Mouse (Mus musculus) stomach, embryonic 15.5 days (tissue): ENCODE measurements around the gene Pcgf2. TPM values are rescaled to one million over a fixed set of nuclear protein-coding genes. Genes with fewer than 3 reads are reported as not detected.
"Not testable (repeated sequence)": the region's sequence is repeated elsewhere in the genome, so short reads cannot be mapped to it uniquely, and the experiment has no call there.

Experiments
- ATAC-seq: fragments of 200-750 bp; cut with Nextera tagmentation; 2 replicates; pipeline ENCODE4 v1.8.0; 2017; ENCODE audit warnings: low read depth, moderate number of reproducible peaks, moderate TSS enrichment; ENCODE audit not compliant: insufficient read depth, low FRiP score
- H3K27ac ChIP-seq: fragments of 300-500 bp; sonication (generic); 2 replicates; pipeline ENCODE4 v1.5.1; 2015; ENCODE audit warnings: mild to moderate bottlenecking, inconsistent platforms
- H3K27me3 ChIP-seq: fragments of 300-500 bp; sonication (generic); replicated peaks from 2 replicates; pipeline ENCODE4 v1.6.1; 2015; ENCODE audit warnings: inconsistent platforms
- H3K36me3 ChIP-seq: fragments of 300-500 bp; sonication (generic); 2 replicates; pipeline ENCODE4 v1.6.1; 2015; ENCODE audit warnings: inconsistent platforms
- H3K4me1 ChIP-seq: fragments of 300-500 bp; sonication (generic); 2 replicates; pipeline ENCODE4 v1.6.1; 2015; ENCODE audit warnings: inconsistent platforms
- H3K4me2 ChIP-seq: fragments of 300-500 bp; sonication (generic); 2 replicates; pipeline ENCODE4 v1.6.1; 2015; ENCODE audit warnings: mild to moderate bottlenecking, inconsistent platforms
- H3K4me3 ChIP-seq: fragments of 300-500 bp; sonication (generic); replicated peaks from 2 replicates; pipeline ENCODE4 v1.5.1; 2015; ENCODE audit warnings: inconsistent platforms
- H3K9ac ChIP-seq: fragments of 300-500 bp; sonication (generic); 2 replicates; pipeline ENCODE4 v1.6.1; 2015; ENCODE audit warnings: inconsistent platforms
- H3K9me3 ChIP-seq: fragments of 300-500 bp; sonication (generic); 2 replicates; pipeline ENCODE4 v1.6.1; 2016; ENCODE audit warnings: inconsistent platforms
- WGBS: fragments of 180-500 bp; shearing (Covaris S2); methylation state at CpG from one replicate; pipeline ENCODE4 v1.1.7; 2015; 5-methylcytosine and 5-hydroxymethylcytosine counted together
- polyA plus RNA-seq: library from polyadenylated mRNA; unstranded; fragments of >200 nt; fragmentation: Nextera tagmentation; extraction: Ambion mirVana; gene quantifications from 2 replicates; pipeline ENCODE4 v1.2.1, GENCODE M21; 2015

Gene Pcgf2
- polyA plus RNA-seq, 1 experiment from 2014 or later, result 12.1 TPM

DNA sequence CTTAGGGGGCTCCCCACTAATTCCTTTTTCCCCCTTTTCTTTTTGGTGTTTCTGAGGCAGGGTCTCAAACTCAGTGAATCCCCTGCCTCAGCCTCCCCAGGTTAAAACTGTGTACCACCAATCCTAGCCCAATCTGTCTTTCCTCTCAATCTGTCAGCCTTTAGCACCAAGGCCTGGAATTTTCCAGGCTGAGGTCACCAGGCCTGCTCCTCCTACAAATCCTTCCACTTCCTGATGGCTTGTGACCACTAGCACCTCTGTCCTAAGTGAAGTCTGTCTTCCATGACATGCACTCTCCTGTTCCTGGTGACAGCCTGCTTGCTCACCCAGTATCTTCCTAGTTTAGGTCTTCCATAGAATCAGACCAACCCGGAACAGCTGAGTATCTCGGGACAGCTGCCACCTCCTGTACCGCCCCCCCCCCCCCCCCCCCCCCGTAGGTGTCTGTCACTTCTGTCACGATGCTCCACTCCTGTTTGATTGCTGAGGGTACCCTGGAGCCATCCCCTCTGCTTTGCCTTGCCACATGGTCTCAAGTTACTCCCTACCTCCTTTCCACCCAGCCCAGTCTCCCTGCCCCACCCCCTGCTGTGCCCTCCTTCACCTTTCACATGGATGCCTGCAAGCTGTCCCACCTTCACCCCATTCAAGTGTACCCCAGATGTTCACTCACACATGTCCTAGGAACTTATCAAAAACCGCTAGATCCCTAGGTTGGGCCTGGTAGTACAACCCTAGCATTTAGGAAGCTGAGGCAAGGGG, 42.9 kb downstream of the Pcgf2 start:
- ATAC-seq, result no peak
- 42% methylated on average over 4 of the region's 6 CpGs for WGBS
- no peaks in the 10 kb centered on the region for H3K36me3 ChIP-seq
- no peak overlapping the region for H3K27ac ChIP-seq
- H3K9me3 ChIP-seq, result no peaks in the 10 kb centered on the region
- no peak overlapping the region for H3K4me2 ChIP-seq
- no peak overlapping the region for H3K4me3 ChIP-seq
- peaks cover 10% of the 10 kb centered on the region; the same call in 1 of the 2 replicates for H3K27me3 ChIP-seq
- no peak overlapping the region for H3K9ac ChIP-seq
- H3K4me1 ChIP-seq, result peaks cover 27% of the 10 kb centered on the region

- Histone ChIP-seq H3K27me3 (peaks cover under 1% of the 10 kb centered on the region; the same call in 1 of the 2 replicates), H3K4me3 (no peak overlapping the region), H3K36me3 (no peaks in the 10 kb centered on the region), H3K9ac (no peak overlapping the region), H3K4me1 (peaks cover 18% of the 10 kb centered on the region), H3K4me2 (no peak overlapping the region), H3K27ac (no peak overlapping the region), H3K9me3 (no peaks in the 10 kb centered on the region)
- ATAC-seq, result no peak
- 79% methylated on average over 14 of the region's 14 CpGs for WGBS
Measured at GRCm38 (mm10) chr11:97656269-97656971, 43.9 kb downstream of the Pcgf2 start.

GRCm38 (mm10) chr11:97654210-97654609, 46.1 kb downstream of the Pcgf2 start:
- H3K36me3 ChIP-seq, result no peaks in the 10 kb centered on the region
- no peak overlapping the region for H3K27ac ChIP-seq
- no peak overlapping the region for H3K4me2 ChIP-seq
- no peaks in the 10 kb centered on the region for H3K9me3 ChIP-seq
- H3K4me3 ChIP-seq, result no peak overlapping the region
- WGBS, result 90% methylated on average over 2 of the region's 2 CpGs
- ATAC-seq, result no peak
- H3K9ac ChIP-seq, result no peak overlapping the region
- H3K27me3 ChIP-seq, result no peaks in the 10 kb centered on the region
- 0 out of 2 replicates have a peak, but pooled peaks cover 3% of the 10 kb centered on the region for H3K4me1 ChIP-seq

- H3K9me3 ChIP-seq, H3K9ac ChIP-seq, H3K27me3 ChIP-seq, ATAC-seq, H3K4me1 ChIP-seq, H3K36me3 ChIP-seq, H3K4me2 ChIP-seq, H3K27ac ChIP-seq, H3K4me3 ChIP-seq: not testable (repeated sequence)
- 89% methylated on average over 11 of the region's 11 CpGs for WGBS
Measured at GRCm38 (mm10) chr11:97653376-97653775, 46.9 kb downstream of the Pcgf2 start.

DNA sequence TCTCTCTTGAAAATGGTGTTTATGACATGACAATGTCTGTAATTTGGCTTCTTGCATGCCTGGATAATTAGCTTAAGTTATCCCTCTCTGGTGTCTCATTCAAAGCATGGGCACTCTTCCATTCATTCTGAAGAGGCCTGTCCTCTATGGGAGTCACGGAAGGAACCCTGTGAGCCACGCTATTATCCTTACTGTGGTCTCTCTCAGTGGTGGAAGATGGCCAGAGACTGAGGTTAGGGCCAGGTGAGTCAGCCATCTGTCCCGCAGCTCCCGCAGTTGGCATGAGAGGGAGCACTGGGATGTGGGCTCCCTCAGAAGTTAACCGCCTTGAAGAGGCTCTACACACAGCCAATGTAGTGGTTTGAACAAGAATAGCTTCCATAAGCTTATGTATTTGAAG, 50.0 kb downstream of the Pcgf2 start:
- H3K9me3 ChIP-seq, result no peaks in the 10 kb centered on the region
- H3K4me2 ChIP-seq, result no peak overlapping the region
- no peak overlapping the region for H3K27ac ChIP-seq
- no peak for ATAC-seq
- H3K36me3 ChIP-seq, result no peaks in the 10 kb centered on the region
- 68% methylated on average over 5 of the region's 5 CpGs for WGBS
- no peaks in the 10 kb centered on the region for H3K27me3 ChIP-seq
- no peak overlapping the region for H3K4me3 ChIP-seq
- H3K4me1 ChIP-seq, result no peaks in the 10 kb centered on the region
- no peak overlapping the region for H3K9ac ChIP-seq

DNA sequence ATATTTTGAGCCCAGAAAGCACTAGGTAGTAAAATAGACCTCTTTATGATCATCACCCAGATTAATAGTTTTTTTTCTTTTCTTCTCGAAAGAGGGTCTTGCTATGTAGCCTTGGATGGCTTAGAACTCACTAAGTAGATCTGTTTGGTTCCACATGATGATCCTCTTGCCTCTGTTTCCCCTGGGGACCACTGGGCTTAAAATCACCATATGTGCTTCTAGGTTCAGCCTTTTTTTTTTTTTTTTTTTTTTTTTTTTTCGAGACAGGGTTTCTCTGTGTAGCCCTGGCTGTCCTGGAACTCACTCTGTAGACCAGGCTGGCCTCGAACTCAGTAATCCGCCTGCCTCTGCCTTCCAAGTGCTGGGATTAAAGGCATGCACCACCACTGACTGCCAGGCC, 51.8 kb downstream of the Pcgf2 start:
- H3K4me1 ChIP-seq, ATAC-seq, H3K4me2 ChIP-seq, H3K9me3 ChIP-seq, H3K27me3 ChIP-seq, H3K9ac ChIP-seq, H3K36me3 ChIP-seq, H3K4me3 ChIP-seq, H3K27ac ChIP-seq: not testable (repeated sequence)
- 77% methylated on average over 4 of the region's 4 CpGs for WGBS

- Histone ChIP-seq H3K9me3 (no peaks in the 10 kb centered on the region), H3K4me2 (no peak overlapping the region), H3K4me1 (no peaks in the 10 kb centered on the region), H3K4me3 (no peak overlapping the region), H3K27me3 (no peaks in the 10 kb centered on the region), H3K27ac (no peak overlapping the region), H3K9ac (no peak overlapping the region), H3K36me3 (no peaks in the 10 kb centered on the region)
- 5% methylated on average over 6 of the region's 6 CpGs for WGBS
- no peak for ATAC-seq
Measured at GRCm38 (mm10) chr11:97644834-97645233, 55.5 kb downstream of the Pcgf2 start.

DNA sequence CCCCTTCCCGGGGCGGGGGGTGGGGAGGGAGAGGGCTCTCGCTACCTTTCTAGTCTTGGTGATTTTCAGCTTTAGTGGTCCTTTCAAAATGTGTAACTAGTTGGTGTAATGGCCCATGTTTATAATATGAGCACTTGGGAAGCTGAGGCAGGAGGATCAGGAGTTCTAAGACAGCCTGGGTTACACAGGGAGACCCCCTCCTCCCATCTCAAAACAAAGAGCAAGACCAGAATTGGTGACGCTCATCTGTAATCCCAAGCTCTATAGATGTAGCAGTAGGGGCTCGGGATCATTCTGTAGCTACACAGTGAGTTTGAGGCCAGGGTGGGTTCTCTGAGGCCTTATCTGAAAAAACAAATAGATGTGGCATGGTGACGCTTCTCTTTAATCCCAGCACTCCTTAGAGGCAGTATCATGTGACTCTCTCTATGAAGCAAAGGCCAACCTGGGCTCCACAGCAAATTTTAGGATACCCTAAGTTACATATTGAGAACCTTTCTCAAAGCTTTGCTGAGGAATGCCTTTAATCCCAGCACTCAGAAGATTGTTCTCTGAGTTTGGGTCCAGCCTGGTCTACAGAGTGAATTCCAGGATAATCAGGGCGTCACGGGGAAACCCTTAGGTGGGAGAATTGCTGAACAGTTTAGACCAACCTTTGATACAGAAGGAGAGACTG, 56.8 kb downstream of the Pcgf2 start:
- Histone ChIP-seq H3K36me3 (no peaks in the 10 kb centered on the region), H3K4me3 (no peak overlapping the region), H3K27me3 (no peaks in the 10 kb centered on the region), H3K9ac (no peak overlapping the region), H3K9me3 (no peaks in the 10 kb centered on the region), H3K4me2 (no peak overlapping the region), H3K4me1 (no peaks in the 10 kb centered on the region), H3K27ac (no peak overlapping the region)
- 74% methylated on average over 8 of the region's 8 CpGs for WGBS
- ATAC-seq, result no peak

GRCm38 (mm10) chr11:97642746-97643145, 57.6 kb downstream of the Pcgf2 start:
- WGBS, result 54% methylated on average over 2 of the region's 2 CpGs
- Histone ChIP-seq H3K9me3 (no peaks in the 10 kb centered on the region), H3K9ac (no peak overlapping the region), H3K4me2 (no peak overlapping the region), H3K36me3 (no peaks in the 10 kb centered on the region), H3K4me3 (no peak overlapping the region), H3K4me1 (no peaks in the 10 kb centered on the region), H3K27me3 (no peaks in the 10 kb centered on the region), H3K27ac (no peak overlapping the region)
- no peak for ATAC-seq

- Histone ChIP-seq H3K27ac (no peak overlapping the region), H3K4me3 (no peak overlapping the region), H3K9me3 (no peaks in the 10 kb centered on the region), H3K9ac (no peak overlapping the region), H3K36me3 (no peaks in the 10 kb centered on the region), H3K4me1 (no peaks in the 10 kb centered on the region), H3K27me3 (no peaks in the 10 kb centered on the region), H3K4me2 (no peak overlapping the region)
- ATAC-seq, result no peak
- WGBS, result 51% methylated on average over 8 of the region's 8 CpGs
Measured at GRCm38 (mm10) chr11:97641668-97642067, 58.6 kb downstream of the Pcgf2 start.
